Mouse (Mus musculus): ENCODE data around the gene Tns3. TPM values are rescaled to one million over a fixed set of nuclear protein-coding genes. Genes with fewer than 3 reads are reported as not detected.
"Not testable (repeated sequence)": the region's sequence is repeated elsewhere in the genome, so short reads cannot be mapped to it uniquely, and the experiment has no call there.

Tns3 gene
- polyA plus RNA-seq, 1 experiment from 2014 or later, result 10.5 TPM

DNA sequence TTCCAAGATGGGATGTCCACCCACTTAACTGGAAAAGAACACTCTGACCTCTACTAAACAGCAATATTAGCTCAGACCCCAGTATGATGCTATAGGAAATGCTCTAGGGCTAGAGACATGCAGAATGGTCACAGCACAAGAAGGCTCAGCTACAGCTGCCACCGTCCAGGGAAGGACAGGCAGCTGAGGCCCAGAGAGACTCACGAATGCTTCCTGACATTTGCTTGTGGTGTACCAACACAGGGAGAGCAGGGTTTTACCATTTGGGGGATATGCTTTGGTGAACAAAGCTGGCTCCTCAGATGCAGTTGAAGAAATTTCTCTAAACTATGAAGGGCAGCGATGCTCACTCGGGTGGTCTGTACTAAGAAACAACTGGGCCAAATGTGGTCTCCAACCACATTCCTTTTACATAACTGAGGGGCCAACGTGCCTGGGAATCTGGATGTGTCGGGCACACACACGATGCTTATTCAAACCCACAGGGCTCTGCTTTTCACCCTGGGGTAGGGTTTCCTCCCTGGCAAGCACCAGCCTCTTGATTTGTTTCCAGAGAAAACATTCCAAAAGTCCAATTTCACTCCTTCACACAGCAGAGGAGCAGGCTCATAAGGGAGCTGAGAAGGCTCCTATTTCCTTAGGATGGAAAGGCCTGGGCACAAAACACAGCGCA lies 124.6 kb downstream of the Tns3 start:
- no peak for TF ChIP-seq CTCF (IDR thresholded peaks at IDR 0.05; ENCODE audit: low read depth)
- no peak for ATAC-seq
- no peak overlapping the region for H3K27ac ChIP-seq (ENCODE audit: low read depth, low read length)

GRCm38 (mm10) chr11:8537013-8537614 lies 127.2 kb downstream of the Tns3 start:
- no peak for ATAC-seq
- H3K36me3 ChIP-seq (ENCODE audit: control insufficient read depth, insufficient read depth), result peaks cover 48% of the 10 kb centered on the region; the same call in 1 of the 2 replicates
- H3K27me3 ChIP-seq (replicated peaks; ENCODE audit: control insufficient read depth, insufficient read depth, low read length), result no peaks in the 10 kb centered on the region
- no peaks in the 10 kb centered on the region for H3K9me3 ChIP-seq (ENCODE audit: control insufficient read depth)
- WGBS, result 65% methylated on average over 5 of the region's 5 CpGs
- no peaks in the 10 kb centered on the region for H3K4me1 ChIP-seq (replicated peaks; ENCODE audit: control insufficient read depth, insufficient read depth, low read length)
- TF ChIP-seq CTCF (IDR thresholded peaks at IDR 0.05; ENCODE audit: low read depth), result no peak
- no peak overlapping the region for H3K4me3 ChIP-seq (ENCODE audit: low read depth, low read length)
- no peak overlapping the region for H3K9ac ChIP-seq (ENCODE audit: low read depth, low read length)
- no peak overlapping the region for H3K27ac ChIP-seq (ENCODE audit: low read depth, low read length)
- no peak overlapping the region for H3K4me2 ChIP-seq (replicated peaks; ENCODE audit: low read depth)

More for the DNA sequence above, 124.6 kb downstream of the Tns3 start:
- WGBS, result 76% methylated on average over 8 of the region's 8 CpGs
- Histone ChIP-seq H3K4me2 (replicated peaks; ENCODE audit: low read depth) (no peak overlapping the region), H3K36me3 (ENCODE audit: control insufficient read depth, insufficient read depth) (peaks cover 38% of the 10 kb centered on the region), H3K27me3 (replicated peaks; ENCODE audit: control insufficient read depth, insufficient read depth, low read length) (no peaks in the 10 kb centered on the region), H3K4me3 (ENCODE audit: low read depth, low read length) (no peak overlapping the region), H3K4me1 (replicated peaks; ENCODE audit: control insufficient read depth, insufficient read depth, low read length) (no peaks in the 10 kb centered on the region), H3K9me3 (ENCODE audit: control insufficient read depth) (no peaks in the 10 kb centered on the region), H3K9ac (ENCODE audit: low read depth, low read length) (no peak overlapping the region)

DNA sequence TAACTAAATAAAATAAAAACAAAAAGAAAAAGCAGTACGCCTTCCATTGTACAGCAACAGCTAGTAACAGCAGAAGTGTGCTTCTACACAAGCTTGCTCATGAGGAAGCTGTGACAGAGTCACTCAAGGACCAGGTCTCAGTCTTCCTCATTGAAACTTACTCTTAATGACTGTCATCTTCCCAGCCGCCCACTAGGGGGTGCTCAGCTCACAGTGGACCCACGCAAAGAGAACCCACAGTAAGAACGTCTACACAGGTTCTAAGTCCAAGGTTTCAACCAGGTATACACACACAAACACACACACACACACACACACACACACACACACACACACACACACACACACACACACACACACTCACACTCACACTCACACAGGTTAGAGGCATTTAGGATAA lies 129.4 kb downstream of the Tns3 start:
- WGBS, result 24% methylated on average over 4 of the region's 4 CpGs
- no peaks in the 10 kb centered on the region for H3K27me3 ChIP-seq (replicated peaks; ENCODE audit: control insufficient read depth, insufficient read depth, low read length)
- H3K4me3 ChIP-seq (ENCODE audit: low read depth, low read length), result no peak overlapping the region
- peaks cover 58% of the 10 kb centered on the region for H3K36me3 ChIP-seq (ENCODE audit: control insufficient read depth, insufficient read depth)
- no peaks in the 10 kb centered on the region for H3K4me1 ChIP-seq (replicated peaks; ENCODE audit: control insufficient read depth, insufficient read depth, low read length)
- no peak overlapping the region for H3K4me2 ChIP-seq (replicated peaks; ENCODE audit: low read depth)
- TF ChIP-seq CTCF (IDR thresholded peaks at IDR 0.05; ENCODE audit: low read depth), result peak; percentile 94
- no peaks in the 10 kb centered on the region for H3K9me3 ChIP-seq (ENCODE audit: control insufficient read depth)
- H3K9ac ChIP-seq (ENCODE audit: low read depth, low read length), result no peak overlapping the region
- peak; percentile 49; the same call in 1 of the 2 replicates for ATAC-seq
- no peak overlapping the region for H3K27ac ChIP-seq (ENCODE audit: low read depth, low read length)

- not testable (repeated sequence) for H3K9ac ChIP-seq (ENCODE audit: low read depth, low read length); H3K4me3 ChIP-seq (ENCODE audit: low read depth, low read length); H3K4me2 ChIP-seq (replicated peaks; ENCODE audit: low read depth); H3K27me3 ChIP-seq (replicated peaks; ENCODE audit: control insufficient read depth, insufficient read depth, low read length); H3K27ac ChIP-seq (ENCODE audit: low read depth, low read length); H3K9me3 ChIP-seq (ENCODE audit: control insufficient read depth); H3K4me1 ChIP-seq (replicated peaks; ENCODE audit: control insufficient read depth, insufficient read depth, low read length)
- ATAC-seq, result 0 out of 2 replicates have a peak, but pooled peaks have one; percentile 17
- 91% methylated on average over 3 of the region's 3 CpGs for WGBS
- peaks cover 64% of the 10 kb centered on the region for H3K36me3 ChIP-seq (ENCODE audit: control insufficient read depth, insufficient read depth)
These were observed 131.6 kb downstream of the Tns3 start for GRCm38 (mm10) chr11:8532771-8533170.

GRCm38 (mm10) chr11:8532112-8532747 lies 132.1 kb downstream of the Tns3 start:
- H3K36me3 ChIP-seq (ENCODE audit: control insufficient read depth, insufficient read depth), result peaks cover 64% of the 10 kb centered on the region
- H3K27ac ChIP-seq (ENCODE audit: low read depth, low read length), result no peak overlapping the region
- WGBS, result 91% methylated on average over 10 of the region's 10 CpGs
- no peak overlapping the region for H3K4me3 ChIP-seq (ENCODE audit: low read depth, low read length)
- no peaks in the 10 kb centered on the region for H3K9me3 ChIP-seq (ENCODE audit: control insufficient read depth)
- TF ChIP-seq CTCF (IDR thresholded peaks at IDR 0.05; ENCODE audit: low read depth), result no peak
- ATAC-seq, result no peak
- H3K4me1 ChIP-seq (replicated peaks; ENCODE audit: control insufficient read depth, insufficient read depth, low read length), result no peaks in the 10 kb centered on the region
- no peak overlapping the region for H3K4me2 ChIP-seq (replicated peaks; ENCODE audit: low read depth)
- H3K9ac ChIP-seq (ENCODE audit: low read depth, low read length), result no peak overlapping the region
- no peaks in the 10 kb centered on the region for H3K27me3 ChIP-seq (replicated peaks; ENCODE audit: control insufficient read depth, insufficient read depth, low read length)

DNA sequence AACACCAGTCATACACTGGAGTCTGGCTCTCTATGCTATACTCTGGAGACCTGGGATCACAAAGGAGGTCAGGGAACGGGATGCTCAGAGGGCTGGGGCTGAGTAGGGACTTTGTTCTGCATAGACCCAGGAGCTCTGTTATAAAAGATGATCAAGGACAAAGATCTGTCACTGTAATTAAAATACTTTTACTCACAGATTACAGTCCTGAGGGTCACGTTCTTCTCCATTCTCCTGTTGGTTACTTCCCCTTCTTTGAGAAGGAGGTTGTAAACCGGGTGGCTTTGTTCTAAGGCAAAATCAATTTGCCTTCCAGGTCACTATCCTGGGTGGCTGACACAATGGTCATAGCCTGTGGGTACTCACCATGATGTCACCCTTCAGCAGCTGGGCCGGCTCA lies 133.8 kb downstream of the Tns3 start:
- Histone ChIP-seq H3K36me3 (ENCODE audit: control insufficient read depth, insufficient read depth) (peaks cover 56% of the 10 kb centered on the region), H3K27ac (ENCODE audit: low read depth, low read length) (no peak overlapping the region), H3K9ac (ENCODE audit: low read depth, low read length) (no peak overlapping the region), H3K4me2 (replicated peaks; ENCODE audit: low read depth) (no peak overlapping the region), H3K4me3 (ENCODE audit: low read depth, low read length) (no peak overlapping the region), H3K4me1 (replicated peaks; ENCODE audit: control insufficient read depth, insufficient read depth, low read length) (no peaks in the 10 kb centered on the region), H3K9me3 (ENCODE audit: control insufficient read depth) (no peaks in the 10 kb centered on the region), H3K27me3 (replicated peaks; ENCODE audit: control insufficient read depth, insufficient read depth, low read length) (no peaks in the 10 kb centered on the region)
- WGBS, result 77% methylated on average over 4 of the region's 4 CpGs
- no peak for ATAC-seq
- TF ChIP-seq CTCF (IDR thresholded peaks at IDR 0.05; ENCODE audit: low read depth), result no peak

All from intestine, postnatal 0 days (tissue).